8 mouse cellular contexts compared by ENCODE assay signal in genomic region chr5:105731627-105732432, GRCm38 (mm10). TPM values are rescaled to one million over a fixed set of nuclear protein-coding genes. Genes with fewer than 3 reads are reported as not detected.
DNase-seq lines count a peak whose midpoint lies in the region; ATAC-seq and TF ChIP-seq lines count a peak whose summit lies in the region.

No protein-coding gene starts in this region.

- peak; percentile 70 for DNase-seq in ES-CJ7 (ENCODE audit: low read depth, low spot score)
- DNase-seq in heart, postnatal 0 days (ENCODE audit: low spot score) = peak; percentile 58
- peak; percentile 66 to 87 for DNase-seq in kidney, postnatal 25 days
- DNase-seq in retina, postnatal 1 day = peak; percentile 53
- DNase-seq in urinary bladder, postnatal 36 days (ENCODE audit: low spot score in 2 of 2) = peak; percentile 33 to 43

- TF ChIP-seq POLR2A in bone marrow macrophage, adult 2 months (IDR thresholded peaks at IDR 0.05; ENCODE audit: borderline replicate concordance, low read depth, low read length) = no peak

- WGBS in heart, postnatal 0 days = under 1% methylated on average over 48 of the region's 52 CpGs
- WGBS in macrophage (ENCODE audit: missing documents) = 2% methylated on average over 47 of the region's 52 CpGs

- no peaks in the 10 kb centered on the region for H3K27me3 ChIP-seq in heart, postnatal 0 days (ENCODE audit: control insufficient read depth, insufficient read depth, low read length)

- no peaks in the 10 kb centered on the region for H3K9me3 ChIP-seq in heart, postnatal 0 days (replicated peaks; ENCODE audit: control insufficient read depth, low read length)

- H3K4me3 ChIP-seq in bone marrow macrophage, adult 2 months (ENCODE audit: insufficient read depth, low read length) = peak overlapping the region; percentile 76
- peak overlapping the region; percentile 57 for H3K4me3 ChIP-seq in heart, postnatal 0 days (ENCODE audit: low read depth, low read length)
- H3K4me3 ChIP-seq in macrophage (ENCODE audit: inconsistent target) = peak overlapping the region; percentile 36

- H3K4me1 ChIP-seq in bone marrow macrophage, adult 2 months (ENCODE audit: control insufficient read depth, insufficient read depth, low read length) = peaks cover 22% of the 10 kb centered on the region
- H3K4me1 ChIP-seq in heart, postnatal 0 days (ENCODE audit: control insufficient read depth, insufficient read depth) = peaks cover 12% of the 10 kb centered on the region

- H3K79me2 ChIP-seq in macrophage (ENCODE audit: inconsistent target) = peaks cover 63% of the 10 kb centered on the region

- H3K9ac ChIP-seq in heart, postnatal 0 days (replicated peaks; ENCODE audit: low read depth, low read length) = peak overlapping the region; percentile 60

- no peak for TF ChIP-seq EP300 in heart, postnatal 0 days (IDR thresholded peaks at IDR 0.05; ENCODE audit: low read depth)

- peak overlapping the region; percentile 82 for H3K27ac ChIP-seq in bone marrow macrophage, adult 2 months (ENCODE audit: insufficient read depth, low read depth, low read length)
- H3K27ac ChIP-seq in heart, postnatal 0 days (ENCODE audit: low read depth) = no peak overlapping the region
- H3K27ac ChIP-seq in macrophage = peak overlapping the region; percentile 82

- peak overlapping the region; percentile 82 for H3K4me2 ChIP-seq in heart, postnatal 0 days (ENCODE audit: low read depth, low read length)

- no peaks in the 10 kb centered on the region for H3K36me3 ChIP-seq in heart, postnatal 0 days (replicated peaks; ENCODE audit: control insufficient read depth, insufficient read depth, low read length)
- H3K36me3 ChIP-seq in macrophage (ENCODE audit: inconsistent target) = no peaks in the 10 kb centered on the region; the same call in 1 of the 2 replicates

- TF ChIP-seq CTCF in bone marrow macrophage, adult 2 months (IDR thresholded peaks at IDR 0.05; ENCODE audit: low read depth, low read length) = no peak
- TF ChIP-seq CTCF in heart, postnatal 0 days (IDR thresholded peaks at IDR 0.05; ENCODE audit: low read depth) = peak; percentile 34

- peak; percentile 75 for ATAC-seq in erythroid progenitor cell, adult 5-6 weeks (replicated peaks; ENCODE audit: low FRiP score, poor library complexity, severe bottlenecking)
- ATAC-seq in heart, postnatal 0 days (ENCODE audit: insufficient read depth, low read depth) = peak; percentile 76

RNA-seq across cellular contexts. Expression of gene Lrrc8d, which starts 32.1 kb away (rescaled TPM):
- polyA plus RNA-seq in bone marrow macrophage, adult 2 months (2012; ENCODE audit: insufficient read depth, insufficient read length, missing spikeins) = 30.8 and 37.1 TPM in 2 replicates
- 13.4 and 18.0 TPM in 2 replicates for total RNA-seq in erythroid progenitor cell, adult 5-6 weeks (2015; ENCODE audit: low replicate concordance)
- 6.9 and 10.8 TPM in 2 replicates for total RNA-seq in erythroid progenitor cell, adult 5-6 weeks (2017; ENCODE audit: low replicate concordance)
- total RNA-seq in heart, postnatal 0 days (2014; rRNA removed; ENCODE audit: low replicate concordance) = 5.5 and 8.8 TPM in 2 replicates
- 8.5 and 10.0 TPM in 2 replicates for polyA plus RNA-seq in heart, postnatal 0 days (2015; fragmentation: Nextera tagmentation; extraction: Ambion mirVana)
- total RNA-seq in macrophage (2018; cell fraction: chromatin; rRNA removed) = 100 to 1,000 TPM in 16 of 26 experiments, 10 to 100 TPM in 10; 73.6 to 483 (median 123) TPM
- 100 to 1,000 TPM in 1 of 26 experiments, 10 to 100 TPM in 25; 46.8 to 160 (median 59.8) TPM for total RNA-seq in macrophage (2018; cell fraction: cytosol; rRNA removed)
- total RNA-seq in macrophage (2018; cell fraction: nucleus; rRNA removed) = 100 to 1,000 TPM in 14 of 26 experiments, 10 to 100 TPM in 12; 64.4 to 286 (median 111) TPM
- polyA plus RNA-seq in macrophage (2018) = 38.8 to 50.7 TPM (median 45.1 TPM) in 3 replicates
